Mouse (Mus musculus) stomach, postnatal 0 days (tissue): ENCODE measurements around the gene Ppa2. TPM values are rescaled to one million over a fixed set of nuclear protein-coding genes. Genes with fewer than 3 reads are reported as not detected.

ENCODE experiments used
- ATAC-seq: fragments of 200-750 bp; cut with Nextera tagmentation; 2 replicates; pipeline ENCODE4 v1.8.0; 2017; ENCODE audit not compliant: low FRiP score, low TSS enrichment
- DNase-seq: peaks from one replicate; pipeline ENCODE4 v3.0.0-alpha.2; 2016; ENCODE audit warnings: low spot score
- H3K27ac ChIP-seq: fragments of 300-500 bp; sonication (generic); replicated peaks from 2 replicates; pipeline ENCODE4 v1.5.1; 2014; ENCODE audit warnings: mild to moderate bottlenecking, control low read depth
- H3K27me3 ChIP-seq: fragments of 300-500 bp; sonication (generic); 2 replicates; pipeline ENCODE4 v1.6.1; 2014; ENCODE audit warnings: low read length; ENCODE audit not compliant: control insufficient read depth, insufficient read depth
- H3K36me3 ChIP-seq: fragments of 300-500 bp; sonication (generic); 2 replicates; pipeline ENCODE4 v1.6.1; 2014; ENCODE audit warnings: low read length, mixed read lengths; ENCODE audit not compliant: control insufficient read depth, insufficient read depth
- H3K4me1 ChIP-seq: fragments of 300-500 bp; sonication (generic); replicated peaks from 2 replicates; pipeline ENCODE4 v1.6.1; 2014; ENCODE audit warnings: antibody characterized with exemption; ENCODE audit not compliant: control insufficient read depth, insufficient read depth
- H3K4me2 ChIP-seq: fragments of 300-500 bp; sonication (generic); replicated peaks from 2 replicates; pipeline ENCODE4 v1.6.1; 2014; ENCODE audit warnings: low read depth, mild to moderate bottlenecking, control low read depth, moderate library complexity
- H3K4me3 ChIP-seq: fragments of 300-500 bp; sonication (generic); 2 replicates; pipeline ENCODE4 v1.5.1; 2014; ENCODE audit warnings: low read depth, low read length, control low read depth
- H3K9ac ChIP-seq: fragments of 300-500 bp; sonication (generic); 2 replicates; pipeline ENCODE4 v1.6.1; 2014; ENCODE audit warnings: mild to moderate bottlenecking, low read length, control low read depth, mixed read lengths
- H3K9me3 ChIP-seq: fragments of 300-500 bp; sonication (generic); 2 replicates; pipeline ENCODE4 v1.6.1; 2016; ENCODE audit warnings: low read length; ENCODE audit not compliant: control insufficient read depth
- CTCF ChIP-seq: IDR thresholded peaks from 2 replicates; pipeline ENCODE4 v1.5.1; 2016; ENCODE audit warnings: antibody characterized with exemption, low read depth, mild to moderate bottlenecking, moderate library complexity
- EP300 ChIP-seq: optimal IDR thresholded peaks from 2 replicates; pipeline ENCODE3; 2016; ENCODE audit warnings: antibody characterized with exemption
- WGBS: fragments of 180-500 bp; shearing (Covaris S2); extraction: QIAGEN DNeasy Blood & Tissue Kit; methylation state at CpG from one replicate; pipeline ENCODE4 v1.1.7; 2014; 5-methylcytosine and 5-hydroxymethylcytosine counted together
- polyA plus RNA-seq: library from polyadenylated mRNA; unstranded; fragments of >200 nt; fragmentation: Nextera tagmentation; extraction: Ambion mirVana; gene quantifications from 2 replicates; pipeline ENCODE4 v1.2.1, GENCODE M21; 2015

Gene Ppa2
- polyA plus RNA-seq: 81.2 and 85.7 TPM in 2 replicates

DNA sequence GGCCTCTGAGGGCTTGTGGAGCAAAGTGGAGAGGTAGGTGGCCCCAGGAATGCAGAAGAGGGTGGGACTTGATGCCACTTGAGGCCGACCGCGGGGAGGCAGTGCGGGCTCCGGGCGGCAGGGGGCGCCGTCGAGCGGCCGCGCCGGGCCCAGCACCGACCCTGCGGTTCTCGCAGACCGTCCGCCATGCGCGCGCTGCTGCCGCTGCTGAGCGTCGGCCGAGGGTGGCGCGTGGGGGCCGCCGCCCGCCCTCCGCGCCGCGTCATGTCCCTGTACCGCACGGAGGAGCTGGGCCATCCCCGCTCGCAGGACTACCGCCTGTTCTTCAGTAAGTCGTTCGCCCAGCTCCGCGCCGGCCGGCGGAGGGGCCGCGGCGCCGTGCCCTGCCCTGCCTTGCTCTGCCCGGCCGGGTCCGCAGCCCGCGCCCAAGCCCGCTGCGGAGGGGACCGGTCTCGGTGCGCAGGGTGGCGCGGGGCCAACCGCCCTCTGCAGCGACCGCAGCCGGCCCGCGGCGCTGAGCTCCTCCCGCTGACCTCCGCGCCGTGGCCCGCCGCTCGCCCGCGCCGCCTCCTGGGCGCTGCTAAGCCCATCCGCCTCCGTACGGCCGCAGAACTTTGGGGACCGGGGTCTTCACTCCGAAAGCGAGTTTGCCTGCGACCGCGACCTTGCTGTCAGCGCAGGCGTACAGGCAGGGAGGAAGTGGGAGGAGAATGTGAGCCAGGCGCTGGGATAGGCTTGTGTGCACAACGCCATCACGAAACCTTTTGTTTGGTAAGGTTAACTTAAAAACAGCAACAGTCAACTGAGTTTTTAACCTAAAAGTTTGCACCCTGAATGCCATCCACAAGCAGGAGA, at the start of gene Ppa2:
TSS of gene Ppa2 (plus strand) at position 157 of the 855 bp plus-strand sequence.
- H3K9ac ChIP-seq: peak within 1 kb of the TSS; percentile 97
- ATAC-seq: peak; percentile 96
- no peaks in the 10 kb centered on the region for H3K27me3 ChIP-seq
- H3K27ac ChIP-seq: peak within 1 kb of the TSS; percentile 98
- TF ChIP-seq CTCF: peak; percentile 68
- no peak for TF ChIP-seq EP300
- WGBS: under 1% methylated on average over 84 of the region's 95 CpGs
- H3K36me3 ChIP-seq: no peaks in the 10 kb centered on the region
- peak within 1 kb of the TSS; percentile 84 for H3K4me3 ChIP-seq
- no peaks in the 10 kb centered on the region for H3K9me3 ChIP-seq
- H3K4me2 ChIP-seq: peak within 1 kb of the TSS; percentile 74
- H3K4me1 ChIP-seq: no peaks in the 10 kb centered on the region
- DNase-seq: peak; percentile 83

DNA sequence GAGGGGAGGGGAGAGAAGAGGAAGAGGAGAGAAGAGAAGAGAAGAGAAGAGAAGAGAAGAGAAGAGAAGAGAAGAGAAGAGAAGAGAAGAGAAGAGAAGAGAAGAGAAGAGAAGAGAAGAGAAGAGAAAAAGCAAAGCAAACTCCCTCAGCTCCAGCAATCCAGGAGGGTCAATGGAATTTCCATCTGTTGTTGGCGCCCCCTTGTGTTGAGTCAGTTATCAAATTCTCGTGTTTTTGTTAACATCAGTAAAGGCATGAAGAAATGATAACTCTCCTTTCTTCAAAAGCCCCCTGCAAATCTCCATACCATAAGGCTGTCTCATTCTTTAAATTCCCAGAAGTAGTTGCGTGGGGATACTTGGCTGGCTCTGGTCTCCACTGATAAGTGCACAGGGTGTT, 38.0 kb upstream of the Ppa2 start:
- 10% methylated on average over 3 of the region's 3 CpGs for WGBS
- no peaks in the 10 kb centered on the region for H3K27me3 ChIP-seq
- H3K4me3 ChIP-seq: no peak overlapping the region
- H3K9ac ChIP-seq: no peak overlapping the region
- H3K4me1 ChIP-seq: no peaks in the 10 kb centered on the region
- H3K36me3 ChIP-seq: no peaks in the 10 kb centered on the region
- TF ChIP-seq EP300 (no peak), CTCF (peak; percentile 79)
- no peak overlapping the region for H3K27ac ChIP-seq
- peak; percentile 79 for DNase-seq
- ATAC-seq: no peak
- no peaks in the 10 kb centered on the region for H3K9me3 ChIP-seq
- no peak overlapping the region for H3K4me2 ChIP-seq

DNA sequence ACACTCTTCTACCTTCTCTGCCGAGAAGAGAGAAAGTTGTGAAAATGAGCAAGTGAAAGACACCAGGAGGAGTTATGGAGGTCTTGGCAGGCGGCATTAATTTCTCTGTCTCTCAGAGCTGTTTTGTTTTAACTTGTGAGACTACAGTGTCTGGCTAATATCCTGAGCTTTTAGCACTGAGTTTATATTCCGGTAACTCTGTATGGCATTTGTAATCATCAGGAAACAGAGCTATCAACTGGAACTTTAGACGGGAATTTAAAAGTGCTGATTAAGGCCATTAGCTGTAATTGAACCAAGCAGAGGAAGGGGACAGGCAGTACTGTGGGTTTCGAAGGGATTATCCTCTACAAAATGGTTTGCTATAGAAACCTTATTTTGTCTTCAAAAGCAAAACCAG, 25.3 kb upstream of the Ppa2 start:
- no peak overlapping the region for H3K4me2 ChIP-seq
- no peak for TF ChIP-seq EP300
- TF ChIP-seq CTCF: no peak
- H3K27ac ChIP-seq: no peak overlapping the region
- no peaks in the 10 kb centered on the region for H3K27me3 ChIP-seq
- H3K36me3 ChIP-seq: no peaks in the 10 kb centered on the region
- no peak overlapping the region for H3K9ac ChIP-seq
- 51% methylated on average over 5 of the region's 5 CpGs for WGBS
- no peaks in the 10 kb centered on the region for H3K4me1 ChIP-seq
- no peak overlapping the region for H3K4me3 ChIP-seq
- ATAC-seq: no peak
- H3K9me3 ChIP-seq: no peaks in the 10 kb centered on the region
- DNase-seq: no peak

DNA sequence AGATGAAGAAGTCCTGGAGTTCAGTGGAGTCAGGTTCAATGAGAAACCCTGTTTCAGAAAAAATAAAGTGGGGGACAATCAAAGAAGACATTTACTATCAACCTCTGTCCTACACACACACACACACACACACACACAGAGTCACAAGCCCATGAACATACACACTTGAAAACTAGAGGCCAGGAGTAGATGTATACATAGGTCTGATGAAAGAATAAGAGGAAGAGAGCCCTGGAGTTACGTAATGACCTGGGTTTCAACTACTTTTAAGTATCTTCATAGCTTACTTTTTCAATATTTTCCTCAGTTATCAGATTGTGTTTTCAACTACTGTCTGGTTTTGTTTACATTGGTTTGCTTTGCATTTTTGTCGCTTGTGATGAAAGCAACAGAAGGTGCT, 21.1 kb upstream of the Ppa2 start:
- no peak overlapping the region for H3K4me2 ChIP-seq
- 81% methylated on average over 2 of the region's 2 CpGs for WGBS
- DNase-seq: no peak
- H3K27ac ChIP-seq: no peak overlapping the region
- TF ChIP-seq EP300 (no peak), CTCF (no peak)
- no peak overlapping the region for H3K9ac ChIP-seq
- H3K4me1 ChIP-seq: no peaks in the 10 kb centered on the region
- H3K27me3 ChIP-seq: no peaks in the 10 kb centered on the region
- H3K4me3 ChIP-seq: no peak overlapping the region
- no peak for ATAC-seq
- H3K36me3 ChIP-seq: no peaks in the 10 kb centered on the region
- H3K9me3 ChIP-seq: no peaks in the 10 kb centered on the region

DNA sequence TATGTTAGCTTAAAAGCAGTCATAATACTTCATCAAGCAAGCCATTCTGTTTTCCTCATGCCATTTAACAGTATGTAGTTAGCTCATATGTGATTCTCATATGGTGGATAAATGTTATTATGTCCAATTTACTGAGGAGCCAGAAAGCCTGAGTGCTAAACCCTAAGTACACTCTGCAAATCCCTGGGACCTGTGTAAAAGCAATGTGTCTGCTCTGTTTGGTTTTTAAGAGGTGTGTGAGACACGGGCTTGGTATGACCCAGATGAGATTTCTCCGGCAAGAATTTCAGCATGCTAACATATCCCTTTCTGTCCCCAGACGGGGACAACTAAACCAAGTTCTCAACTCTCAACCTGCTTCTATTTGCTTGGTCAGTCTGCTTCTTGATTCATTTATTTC, 5.6 kb upstream of the Ppa2 start:
- TF ChIP-seq CTCF: no peak
- TF ChIP-seq EP300: no peak
- H3K9ac ChIP-seq: no peak overlapping the region
- H3K27me3 ChIP-seq: no peaks in the 10 kb centered on the region
- H3K9me3 ChIP-seq: no peaks in the 10 kb centered on the region
- ATAC-seq (no peak), DNase-seq (no peak)
- 71% methylated on average over 3 of the region's 3 CpGs for WGBS
- H3K4me1 ChIP-seq: no peaks in the 10 kb centered on the region
- no peak overlapping the region for H3K27ac ChIP-seq
- H3K4me2 ChIP-seq: no peak overlapping the region
- H3K4me3 ChIP-seq: no peak overlapping the region
- no peaks in the 10 kb centered on the region for H3K36me3 ChIP-seq

DNA sequence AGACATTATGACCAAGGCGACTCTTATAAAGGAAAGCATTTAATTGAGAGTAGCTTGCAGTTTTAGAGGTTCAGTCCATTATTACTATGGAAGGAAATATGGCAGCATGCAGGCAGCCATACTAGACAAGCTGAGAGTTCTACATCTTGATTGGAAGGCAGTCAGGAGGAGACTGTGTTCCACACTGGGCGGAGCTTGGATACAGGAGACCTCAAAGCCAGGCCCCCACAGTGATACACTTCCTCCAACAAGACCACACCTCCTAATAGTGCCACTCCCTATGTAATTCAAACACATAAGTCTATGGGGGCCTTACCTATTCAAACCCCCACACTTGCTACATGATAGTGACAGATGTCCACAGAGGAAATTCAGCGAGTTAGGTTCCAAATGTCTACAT, 1.5 kb upstream of the Ppa2 start:
- no peak overlapping the region for H3K4me2 ChIP-seq
- no peaks in the 10 kb centered on the region for H3K36me3 ChIP-seq
- ATAC-seq (no peak), DNase-seq (no peak)
- no peak overlapping the region for H3K27ac ChIP-seq
- no peak overlapping the region for H3K9ac ChIP-seq
- H3K27me3 ChIP-seq: no peaks in the 10 kb centered on the region
- TF ChIP-seq EP300: no peak
- TF ChIP-seq CTCF: no peak
- H3K9me3 ChIP-seq: no peaks in the 10 kb centered on the region
- H3K4me1 ChIP-seq: no peaks in the 10 kb centered on the region
- WGBS: 97% methylated on average over 3 of the region's 3 CpGs
- H3K4me3 ChIP-seq: no peak overlapping the region
